Mouse (Mus musculus): ENCODE data around the gene Serinc1.
A peak's percentile ranks its signal among the peaks of the same experiment; 100 is the strongest.
"Not testable (repeated sequence)": the region's sequence is repeated elsewhere in the genome, so short reads cannot be mapped to it uniquely, and the experiment has no call there.

Gene Serinc1

GRCm38 (mm10) chr10:57532218-57533101 lies at the start of gene Serinc1:
Gene Serinc1, minus strand, starts transcription at chr10:57532530.
- peak; percentile 88 to 91 for DNase-seq

GRCm38 (mm10) chr10:57576721-57577120 lies 44.4 kb upstream of the Serinc1 start:
- DNase-seq: no peak

GRCm38 (mm10) chr10:57572130-57572529 lies 39.8 kb upstream of the Serinc1 start:
- no peak for DNase-seq

GRCm38 (mm10) chr10:57571211-57571730 lies 38.9 kb upstream of the Serinc1 start:
- DNase-seq: peak; percentile 11 to 14

GRCm38 (mm10) chr10:57569023-57569931 lies 36.9 kb upstream of the Serinc1 start:
- DNase-seq: no peak

GRCm38 (mm10) chr10:57566221-57566620 lies 33.9 kb upstream of the Serinc1 start:
- no peak for DNase-seq

GRCm38 (mm10) chr10:57557597-57557996 lies 25.3 kb upstream of the Serinc1 start:
- no peak for DNase-seq

- no peak for DNase-seq
Measured at GRCm38 (mm10) chr10:57553719-57554118, 21.4 kb upstream of the Serinc1 start.

GRCm38 (mm10) chr10:57549631-57550030 lies 17.3 kb upstream of the Serinc1 start:
- no peak for DNase-seq

- not testable (repeated sequence) for DNase-seq
Measured at GRCm38 (mm10) chr10:57543890-57544289, 11.6 kb upstream of the Serinc1 start.

GRCm38 (mm10) chr10:57531616-57532217 lies 613 bp downstream of the Serinc1 start:
- DNase-seq: no peak

- DNase-seq: no peak
Measured at GRCm38 (mm10) chr10:57531076-57531475, 1.3 kb downstream of the Serinc1 start.

GRCm38 (mm10) chr10:57526469-57526868 lies 5.9 kb downstream of the Serinc1 start:
- no peak for DNase-seq

- DNase-seq: no peak
Measured at GRCm38 (mm10) chr10:57515278-57515677, 17.1 kb downstream of the Serinc1 start.

GRCm38 (mm10) chr10:57514616-57515015 lies 17.7 kb downstream of the Serinc1 start:
- no peak for DNase-seq

- no peak for DNase-seq
Measured at GRCm38 (mm10) chr10:57499414-57500156, 32.7 kb downstream of the Serinc1 start.

- no peak for DNase-seq
Measured at GRCm38 (mm10) chr10:57492050-57492449, 40.3 kb downstream of the Serinc1 start.

GRCm38 (mm10) chr10:57488591-57488990 lies 43.7 kb downstream of the Serinc1 start:
- DNase-seq: no peak

- no peak for DNase-seq
Measured at GRCm38 (mm10) chr10:57487201-57487600, 45.1 kb downstream of the Serinc1 start.

GRCm38 (mm10) chr10:57486542-57487071 lies 45.7 kb downstream of the Serinc1 start:
- DNase-seq: no peak

GRCm38 (mm10) chr10:57485908-57486541 lies 46.3 kb downstream of the Serinc1 start, which contains the start of gene Hsf2:
Gene Hsf2, plus strand, starts transcription at chr10:57486385.
- DNase-seq: peak; percentile 92 to 94
